Mouse (Mus musculus) A20 (cell line): ENCODE results near the gene Vmn2r26.
"Not testable (repeated sequence)": the region's sequence is repeated elsewhere in the genome, so short reads cannot be mapped to it uniquely, and the experiment has no call there.

Source experiments
- DNase-seq: peaks from one replicate; pipeline ENCODE4 v3.0.0-alpha.2; 2011; ENCODE audit warnings: low read depth, low spot score

The Vmn2r26 gene

DNA sequence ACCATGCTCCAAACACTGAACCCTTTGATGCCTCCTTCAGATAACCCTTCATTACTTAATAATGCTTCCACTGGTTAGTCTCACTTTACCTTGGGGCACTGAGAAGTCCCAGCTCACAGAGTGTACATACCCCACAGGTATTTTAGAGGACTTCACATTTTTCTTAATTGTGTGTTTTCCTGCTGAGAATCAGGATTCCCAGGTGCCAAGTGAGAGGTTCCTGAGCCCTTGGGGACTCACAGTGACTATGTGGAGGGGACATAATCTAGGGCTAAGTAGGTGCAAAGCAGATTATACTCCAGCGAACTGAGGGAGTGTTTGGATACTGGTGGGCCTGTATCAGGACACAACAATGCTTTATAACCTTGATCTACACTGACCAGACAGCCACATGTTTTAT lies at the start of gene Vmn2r26:
Gene Vmn2r26 (plus strand): TSS at position 301 of the 400 bp plus-strand sequence.
- DNase-seq = not testable (repeated sequence)

DNA sequence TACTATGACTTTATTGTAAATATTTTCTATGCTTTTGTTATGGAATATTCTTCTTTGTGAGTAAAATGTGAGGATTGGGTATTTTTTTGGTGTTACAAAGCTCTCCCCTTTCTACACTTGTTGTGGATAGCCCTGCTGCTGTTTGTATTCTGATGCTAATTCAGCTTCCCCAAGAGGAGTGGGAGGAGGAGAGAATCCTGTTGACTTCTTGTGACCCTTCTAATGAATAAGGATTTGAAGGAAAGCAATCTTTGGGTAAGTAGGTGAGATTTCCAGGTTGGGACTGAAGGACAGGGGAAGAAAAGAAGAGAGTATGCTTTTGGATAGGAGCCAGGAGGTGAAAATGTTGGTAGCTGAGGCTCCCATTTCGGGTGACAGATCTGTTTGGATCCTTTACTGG lies 3.5 kb upstream of the Vmn2r26 start:
- DNase-seq = no peak

DNA sequence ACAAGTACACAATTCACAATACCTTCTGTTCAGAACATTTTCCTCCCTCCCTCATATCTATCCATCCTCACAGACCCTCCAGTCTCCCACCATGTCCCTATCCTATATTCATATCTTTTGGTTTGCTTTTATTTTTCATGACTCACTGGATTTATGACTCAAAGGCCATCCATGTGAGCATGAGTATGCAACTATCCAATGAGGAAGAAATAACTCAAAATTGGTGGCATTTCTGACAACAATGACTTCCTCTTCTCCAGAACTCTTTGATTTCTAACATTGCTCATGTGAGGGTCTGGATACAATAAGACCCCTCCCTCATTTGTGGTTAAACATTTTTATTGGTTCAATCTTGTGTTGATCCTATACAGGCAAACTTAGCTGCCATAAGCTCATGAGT lies 24.0 kb downstream of the Vmn2r26 start:
- no peak for DNase-seq

DNA sequence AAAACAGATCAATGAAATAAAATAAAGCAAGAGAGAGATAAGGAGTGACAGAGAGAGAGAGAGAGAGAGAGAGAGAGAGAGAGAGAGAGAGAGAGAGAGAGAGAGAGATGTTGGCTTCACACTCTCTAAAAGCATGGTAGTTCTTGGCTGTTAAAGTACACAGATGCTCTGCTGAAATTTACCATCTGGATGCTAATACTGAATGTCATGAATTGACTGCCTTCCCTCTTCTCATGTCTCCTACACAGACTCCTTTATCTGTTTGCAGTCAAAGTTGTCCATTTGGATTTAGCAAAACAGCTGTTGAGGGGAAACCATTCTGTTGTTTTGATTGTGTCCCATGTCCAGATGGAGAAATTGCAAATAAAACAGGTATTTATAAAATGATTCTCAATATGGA lies 29.2 kb downstream of the Vmn2r26 start:
- DNase-seq = not testable (repeated sequence)

DNA sequence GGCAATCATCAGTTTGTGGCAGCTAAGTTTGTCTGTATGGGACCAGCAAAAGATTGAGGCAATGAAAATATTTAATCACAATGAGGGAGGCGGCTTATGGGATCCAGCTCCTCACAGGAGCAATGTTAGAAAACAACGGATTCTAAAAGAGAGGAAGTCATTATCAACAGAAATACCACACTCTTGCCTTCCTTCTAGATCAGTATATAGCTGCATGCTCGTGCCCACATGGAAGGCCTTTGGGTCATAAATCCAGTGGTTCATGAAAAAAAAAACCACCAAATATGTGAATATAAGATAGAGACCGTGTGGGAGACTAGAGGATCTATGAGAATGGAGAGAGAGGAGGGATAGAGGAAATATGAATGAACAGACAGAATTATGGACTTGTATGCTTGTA lies 78.0 kb downstream of the Vmn2r26 start:
- DNase-seq = no peak
